Mouse (Mus musculus): ENCODE results near the gene Faim2.

Faim2 gene

GRCm38 (mm10) chr15:99469736-99470135 lies 58.2 kb downstream of the Faim2 start:
- in situ Hi-C loops (cut with MboI; ENCODE audit: low sequenced_read_pairs) = loop anchor here (5.0 kb wide), 1 partner anchor 37 kb away; no protein-coding TSS in a partner anchor

GRCm38 (mm10) chr15:99469067-99469466 lies 58.9 kb downstream of the Faim2 start:
- in situ Hi-C loops (cut with MboI; ENCODE audit: low sequenced_read_pairs) = loop anchor here (5.0 kb wide), 1 partner anchor 37 kb away; no protein-coding TSS in a partner anchor

- in situ Hi-C loops (cut with MboI; ENCODE audit: low sequenced_read_pairs) = no loop called here
These were observed 64.8 kb downstream of the Faim2 start for GRCm38 (mm10) chr15:99463194-99463593.

GRCm38 (mm10) chr15:99457606-99458401 lies 70.2 kb downstream of the Faim2 start, which contains the start of gene Nckap5l:
Nckap5l (minus strand) TSS chr15:99457748.
- in situ Hi-C loops (cut with MboI; ENCODE audit: low sequenced_read_pairs) = no loop called here

GRCm38 (mm10) chr15:99456963-99457605 lies 70.9 kb downstream of the Faim2 start:
- in situ Hi-C loops (cut with MboI; ENCODE audit: low sequenced_read_pairs) = no loop called here

GRCm38 (mm10) chr15:99456338-99456962 lies 71.5 kb downstream of the Faim2 start:
- in situ Hi-C loops (cut with MboI; ENCODE audit: low sequenced_read_pairs) = no loop called here

- in situ Hi-C loops (cut with MboI; ENCODE audit: low sequenced_read_pairs) = no loop called here
These were observed 72.5 kb downstream of the Faim2 start for GRCm38 (mm10) chr15:99455415-99455814.

GRCm38 (mm10) chr15:99454585-99455279 lies 73.2 kb downstream of the Faim2 start:
- in situ Hi-C loops (cut with MboI; ENCODE audit: low sequenced_read_pairs) = no loop called here

- in situ Hi-C loops (cut with MboI; ENCODE audit: low sequenced_read_pairs) = no loop called here
These were observed 74.6 kb downstream of the Faim2 start for GRCm38 (mm10) chr15:99453153-99453900.

- in situ Hi-C loops (cut with MboI; ENCODE audit: low sequenced_read_pairs) = no loop called here
These were observed 78.1 kb downstream of the Faim2 start for GRCm38 (mm10) chr15:99449751-99450280.

- in situ Hi-C loops (cut with MboI; ENCODE audit: low sequenced_read_pairs) = no loop called here
These were observed 78.7 kb downstream of the Faim2 start for GRCm38 (mm10) chr15:99449131-99449750.
